Mouse (Mus musculus) lung, embryonic 15.5 days (tissue): ENCODE data around the gene Adgrl2. TPM values are rescaled to one million over a fixed set of nuclear protein-coding genes. Genes with fewer than 3 reads are reported as not detected.

Experiments
- ATAC-seq: fragments of 200-750 bp; cut with Nextera tagmentation; 2 replicates; pipeline ENCODE4 v1.8.0; 2017; ENCODE audit warnings: moderate number of reproducible peaks, borderline replicate concordance; ENCODE audit not compliant: low FRiP score, low TSS enrichment; ENCODE audit errors: extremely low read depth
- H3K27ac ChIP-seq: fragments of 300-500 bp; sonication (generic); 2 replicates; pipeline ENCODE4 v1.5.1; 2015; ENCODE audit warnings: moderate library complexity, mild to moderate bottlenecking, inconsistent platforms
- H3K27me3 ChIP-seq: fragments of 300-500 bp; sonication (generic); 2 replicates; pipeline ENCODE4 v1.6.1; 2015; ENCODE audit warnings: inconsistent platforms
- H3K36me3 ChIP-seq: fragments of 300-500 bp; sonication (generic); 2 replicates; pipeline ENCODE4 v1.6.1; 2015; ENCODE audit warnings: inconsistent platforms
- H3K4me1 ChIP-seq: fragments of 300-500 bp; sonication (generic); 2 replicates; pipeline ENCODE4 v1.6.1; 2015; ENCODE audit warnings: inconsistent platforms
- H3K4me2 ChIP-seq: fragments of 300-500 bp; sonication (generic); 2 replicates; pipeline ENCODE4 v1.6.1; 2015; ENCODE audit warnings: inconsistent platforms, mild to moderate bottlenecking, moderate library complexity
- H3K4me3 ChIP-seq: fragments of 300-500 bp; sonication (generic); 2 replicates; pipeline ENCODE4 v1.5.1; 2015; ENCODE audit warnings: mild to moderate bottlenecking, inconsistent platforms
- H3K9ac ChIP-seq: fragments of 300-500 bp; sonication (generic); 2 replicates; pipeline ENCODE4 v1.6.1; 2015; ENCODE audit warnings: inconsistent platforms
- H3K9me3 ChIP-seq: fragments of 300-500 bp; sonication (generic); 2 replicates; pipeline ENCODE4 v1.6.1; 2016; ENCODE audit warnings: inconsistent platforms
- WGBS: fragments of 180-500 bp; shearing (Covaris S2); methylation state at CpG from one replicate; pipeline ENCODE4 v1.1.7; 2015; 5-methylcytosine and 5-hydroxymethylcytosine counted together
- polyA plus RNA-seq: library from polyadenylated mRNA; unstranded; fragments of >200 nt; fragmentation: Nextera tagmentation; extraction: Ambion mirVana; gene quantifications from 2 replicates; pipeline ENCODE4 v1.2.1, GENCODE M21; 2015

Gene Adgrl2
- polyA plus RNA-seq, 1 experiment from 2014 or later: 62.1 TPM

GRCm38 (mm10) chr3:148793286-148793913 is 197.0 kb downstream of the Adgrl2 start:
- Histone ChIP-seq H3K4me3 (no peak overlapping the region), H3K9me3 (no peaks in the 10 kb centered on the region), H3K9ac (no peak overlapping the region), H3K27me3 (no peaks in the 10 kb centered on the region), H3K4me1 (peaks cover 11% of the 10 kb centered on the region), H3K36me3 (no peaks in the 10 kb centered on the region), H3K27ac (no peak overlapping the region), H3K4me2 (no peak overlapping the region)
- 45% methylated on average over 10 of the region's 10 CpGs for WGBS
- ATAC-seq: peak; percentile 11; the same call in 1 of the 2 replicates

GRCm38 (mm10) chr3:148770310-148770709 is 220.0 kb downstream of the Adgrl2 start:
- Histone ChIP-seq H3K36me3 (no peaks in the 10 kb centered on the region), H3K27ac (no peak overlapping the region)

More at GRCm38 (mm10) chr3:148770310-148770709, 220.0 kb downstream of the Adgrl2 start:
- Histone ChIP-seq H3K4me2 (no peak overlapping the region), H3K4me3 (no peak overlapping the region), H3K4me1 (no peaks in the 10 kb centered on the region), H3K27me3 (no peaks in the 10 kb centered on the region), H3K9me3 (no peaks in the 10 kb centered on the region), H3K9ac (no peak overlapping the region)
- WGBS: 68% methylated on average over 6 of the region's 6 CpGs
- no peak for ATAC-seq
